Mouse (Mus musculus): ENCODE data around the gene Btrc. TPM values are rescaled to one million over a fixed set of nuclear protein-coding genes. Genes with fewer than 3 reads are reported as not detected.

Gene Btrc
- polyA plus RNA-seq, 1 experiment from 2014 or later: 45.0 TPM

- Histone ChIP-seq H3K27me3 (replicated peaks; ENCODE audit: control insufficient read depth, insufficient read depth, low read length) (no peaks in the 10 kb centered on the region), H3K27ac (replicated peaks; ENCODE audit: low read depth, low read length) (no peak overlapping the region), H3K4me2 (ENCODE audit: low read depth, low read length) (no peak overlapping the region), H3K4me1 (ENCODE audit: control insufficient read depth, insufficient read depth, low read length) (no peaks in the 10 kb centered on the region), H3K36me3 (ENCODE audit: control insufficient read depth, insufficient read depth, low read length) (no peaks in the 10 kb centered on the region), H3K9ac (ENCODE audit: low read depth, low read length) (no peak overlapping the region), H3K4me3 (ENCODE audit: low read depth, low read length) (no peak overlapping the region), H3K9me3 (ENCODE audit: control insufficient read depth, low read length) (no peaks in the 10 kb centered on the region)
- WGBS: 85% methylated on average over 6 of the region's 6 CpGs
- no peak for ATAC-seq (ENCODE audit: low read depth)
- no peak for DNase-seq (ENCODE audit: low spot score)
Observed at GRCm38 (mm10) chr19:45486206-45486991, 122.9 kb downstream of the Btrc start.

GRCm38 (mm10) chr19:45486992-45487387 lies 123.5 kb downstream of the Btrc start:
- no peak overlapping the region for H3K4me3 ChIP-seq (ENCODE audit: low read depth, low read length)
- 82% methylated on average over 3 of the region's 3 CpGs for WGBS
- DNase-seq (ENCODE audit: low spot score): no peak
- H3K27ac ChIP-seq (replicated peaks; ENCODE audit: low read depth, low read length): no peak overlapping the region
- no peaks in the 10 kb centered on the region for H3K9me3 ChIP-seq (ENCODE audit: control insufficient read depth, low read length)
- no peak overlapping the region for H3K9ac ChIP-seq (ENCODE audit: low read depth, low read length)
- H3K4me2 ChIP-seq (ENCODE audit: low read depth, low read length): no peak overlapping the region
- no peaks in the 10 kb centered on the region for H3K36me3 ChIP-seq (ENCODE audit: control insufficient read depth, insufficient read depth, low read length)
- ATAC-seq (ENCODE audit: low read depth): no peak
- H3K4me1 ChIP-seq (ENCODE audit: control insufficient read depth, insufficient read depth, low read length): no peaks in the 10 kb centered on the region
- H3K27me3 ChIP-seq (replicated peaks; ENCODE audit: control insufficient read depth, insufficient read depth, low read length): no peaks in the 10 kb centered on the region

GRCm38 (mm10) chr19:45489961-45490360 lies 126.4 kb downstream of the Btrc start:
- WGBS: 77% methylated on average over 6 of the region's 6 CpGs

GRCm38 (mm10) chr19:45491246-45491645 lies 127.7 kb downstream of the Btrc start:
- Histone ChIP-seq H3K4me1 (ENCODE audit: control insufficient read depth, insufficient read depth, low read length) (peaks cover 6% of the 10 kb centered on the region; the same call in 1 of the 2 replicates), H3K4me3 (ENCODE audit: low read depth, low read length) (no peak overlapping the region), H3K9me3 (ENCODE audit: control insufficient read depth, low read length) (no peaks in the 10 kb centered on the region), H3K27ac (replicated peaks; ENCODE audit: low read depth, low read length) (no peak overlapping the region), H3K9ac (ENCODE audit: low read depth, low read length) (no peak overlapping the region), H3K27me3 (replicated peaks; ENCODE audit: control insufficient read depth, insufficient read depth, low read length) (no peaks in the 10 kb centered on the region), H3K4me2 (ENCODE audit: low read depth, low read length) (no peak overlapping the region), H3K36me3 (ENCODE audit: control insufficient read depth, insufficient read depth, low read length) (no peaks in the 10 kb centered on the region)
- ATAC-seq (ENCODE audit: low read depth) (no peak), DNase-seq (ENCODE audit: low spot score) (no peak)
- WGBS: 84% methylated on average over 7 of the region's 7 CpGs

More at GRCm38 (mm10) chr19:45489961-45490360, 126.4 kb downstream of the Btrc start:
- Histone ChIP-seq H3K36me3 (ENCODE audit: control insufficient read depth, insufficient read depth, low read length) (no peaks in the 10 kb centered on the region), H3K4me1 (ENCODE audit: control insufficient read depth, insufficient read depth, low read length) (peaks cover 6% of the 10 kb centered on the region; the same call in 1 of the 2 replicates), H3K9me3 (ENCODE audit: control insufficient read depth, low read length) (no peaks in the 10 kb centered on the region), H3K4me3 (ENCODE audit: low read depth, low read length) (no peak overlapping the region), H3K9ac (ENCODE audit: low read depth, low read length) (no peak overlapping the region), H3K4me2 (ENCODE audit: low read depth, low read length) (no peak overlapping the region), H3K27me3 (replicated peaks; ENCODE audit: control insufficient read depth, insufficient read depth, low read length) (no peaks in the 10 kb centered on the region), H3K27ac (replicated peaks; ENCODE audit: low read depth, low read length) (no peak overlapping the region)
- ATAC-seq (ENCODE audit: low read depth) (no peak), DNase-seq (ENCODE audit: low spot score) (no peak)

- Histone ChIP-seq H3K9ac (ENCODE audit: low read depth, low read length) (no peak overlapping the region), H3K27ac (replicated peaks; ENCODE audit: low read depth, low read length) (no peak overlapping the region), H3K27me3 (replicated peaks; ENCODE audit: control insufficient read depth, insufficient read depth, low read length) (no peaks in the 10 kb centered on the region), H3K36me3 (ENCODE audit: control insufficient read depth, insufficient read depth, low read length) (no peaks in the 10 kb centered on the region), H3K4me1 (ENCODE audit: control insufficient read depth, insufficient read depth, low read length) (peaks cover 6% of the 10 kb centered on the region; the same call in 1 of the 2 replicates), H3K4me3 (ENCODE audit: low read depth, low read length) (no peak overlapping the region), H3K9me3 (ENCODE audit: control insufficient read depth, low read length) (no peaks in the 10 kb centered on the region), H3K4me2 (ENCODE audit: low read depth, low read length) (no peak overlapping the region)
- no peak for ATAC-seq (ENCODE audit: low read depth)
- DNase-seq (ENCODE audit: low spot score): no peak
- WGBS: 63% methylated on average over 10 of the region's 10 CpGs
Observed at GRCm38 (mm10) chr19:45494121-45494775, 130.7 kb downstream of the Btrc start.

GRCm38 (mm10) chr19:45505446-45505845 lies 141.9 kb downstream of the Btrc start:
- ATAC-seq (ENCODE audit: low read depth) (no peak), DNase-seq (ENCODE audit: low spot score) (no peak)
- no peaks in the 10 kb centered on the region for H3K27me3 ChIP-seq (replicated peaks; ENCODE audit: control insufficient read depth, insufficient read depth, low read length)
- no peaks in the 10 kb centered on the region for H3K9me3 ChIP-seq (ENCODE audit: control insufficient read depth, low read length)
- peaks cover 15% of the 10 kb centered on the region; the same call in 1 of the 2 replicates for H3K36me3 ChIP-seq (ENCODE audit: control insufficient read depth, insufficient read depth, low read length)
- 78% methylated on average over 7 of the region's 7 CpGs for WGBS
- no peak overlapping the region for H3K27ac ChIP-seq (replicated peaks; ENCODE audit: low read depth, low read length)
- H3K4me1 ChIP-seq (ENCODE audit: control insufficient read depth, insufficient read depth, low read length): no peaks in the 10 kb centered on the region
- H3K4me3 ChIP-seq (ENCODE audit: low read depth, low read length): no peak overlapping the region
- H3K4me2 ChIP-seq (ENCODE audit: low read depth, low read length): no peak overlapping the region
- H3K9ac ChIP-seq (ENCODE audit: low read depth, low read length): no peak overlapping the region

GRCm38 (mm10) chr19:45507531-45507930 lies 144.0 kb downstream of the Btrc start:
- no peak for DNase-seq (ENCODE audit: low spot score)
- no peaks in the 10 kb centered on the region for H3K27me3 ChIP-seq (replicated peaks; ENCODE audit: control insufficient read depth, insufficient read depth, low read length)
- no peak overlapping the region for H3K4me3 ChIP-seq (ENCODE audit: low read depth, low read length)
- no peak overlapping the region for H3K4me2 ChIP-seq (ENCODE audit: low read depth, low read length)
- H3K27ac ChIP-seq (replicated peaks; ENCODE audit: low read depth, low read length): no peak overlapping the region
- H3K9me3 ChIP-seq (ENCODE audit: control insufficient read depth, low read length): no peaks in the 10 kb centered on the region
- no peak overlapping the region for H3K9ac ChIP-seq (ENCODE audit: low read depth, low read length)
- 78% methylated on average over 19 of the region's 19 CpGs for WGBS
- H3K4me1 ChIP-seq (ENCODE audit: control insufficient read depth, insufficient read depth, low read length): no peaks in the 10 kb centered on the region
- ATAC-seq (ENCODE audit: low read depth): no peak
- H3K36me3 ChIP-seq (ENCODE audit: control insufficient read depth, insufficient read depth, low read length): peaks cover 21% of the 10 kb centered on the region; the same call in 1 of the 2 replicates

- DNase-seq (ENCODE audit: low spot score) (no peak), ATAC-seq (ENCODE audit: low read depth) (no peak)
- no peaks in the 10 kb centered on the region for H3K9me3 ChIP-seq (ENCODE audit: control insufficient read depth, low read length)
- WGBS: 79% methylated on average over 3 of the region's 3 CpGs
- no peak overlapping the region for H3K9ac ChIP-seq (ENCODE audit: low read depth, low read length)
- no peak overlapping the region for H3K4me2 ChIP-seq (ENCODE audit: low read depth, low read length)
- peaks cover 39% of the 10 kb centered on the region for H3K36me3 ChIP-seq (ENCODE audit: control insufficient read depth, insufficient read depth, low read length)
- no peak overlapping the region for H3K27ac ChIP-seq (replicated peaks; ENCODE audit: low read depth, low read length)
- no peak overlapping the region for H3K4me3 ChIP-seq (ENCODE audit: low read depth, low read length)
- H3K27me3 ChIP-seq (replicated peaks; ENCODE audit: control insufficient read depth, insufficient read depth, low read length): no peaks in the 10 kb centered on the region
- no peaks in the 10 kb centered on the region for H3K4me1 ChIP-seq (ENCODE audit: control insufficient read depth, insufficient read depth, low read length)
Observed at GRCm38 (mm10) chr19:45510680-45511079, 147.1 kb downstream of the Btrc start.
